Mouse (Mus musculus): ENCODE measurements around the gene Phf21a. TPM values are rescaled to one million over a fixed set of nuclear protein-coding genes. Genes with fewer than 3 reads are reported as not detected.

Phf21a gene
- polyA plus RNA-seq, 1 experiment from 2014 or later = 20.2 TPM

- Histone ChIP-seq H3K27me3 (ENCODE audit: control insufficient read depth, insufficient read depth, low read length) (no peaks in the 10 kb centered on the region), H3K36me3 (ENCODE audit: control insufficient read depth, insufficient read depth, low read length) (no peaks in the 10 kb centered on the region), H3K9me3 (ENCODE audit: control insufficient read depth, low read length) (no peaks in the 10 kb centered on the region), H3K4me2 (ENCODE audit: low read length) (no peak overlapping the region), H3K4me3 (ENCODE audit: control insufficient read depth in 1 of 2, insufficient read depth in 1 of 2, low read depth in 1 of 2, low read length in 2 of 2) (no peak overlapping the region), H3K27ac (replicated peaks in 1 of 2; ENCODE audit: control insufficient read depth in 1 of 2, insufficient read depth in 1 of 2, low read depth in 2 of 2, low read length in 2 of 2) (no peak overlapping the region), H3K9ac (ENCODE audit: low read length) (no peak overlapping the region), H3K4me1 (ENCODE audit: control insufficient read depth in 2 of 2, insufficient read depth in 2 of 2, low read length in 2 of 2) (peaks cover 0 to 7% of the 10 kb centered on the region in 2 experiments; a peak in 2 of 4 replicates)
- WGBS = 2% methylated on average over 6 of the region's 6 CpGs
- no peak for ATAC-seq (ENCODE audit: insufficient number of reproducible peaks, insufficient read depth, low FRiP score, low read depth)
Observed at GRCm38 (mm10) chr2:92296402-92296801, 203.5 kb downstream of the Phf21a start.

GRCm38 (mm10) chr2:92299896-92300295 lies 207.0 kb downstream of the Phf21a start:
- Histone ChIP-seq H3K27ac (replicated peaks in 1 of 2; ENCODE audit: control insufficient read depth in 1 of 2, insufficient read depth in 1 of 2, low read depth in 2 of 2, low read length in 2 of 2) (no peak overlapping the region), H3K36me3 (ENCODE audit: control insufficient read depth, insufficient read depth, low read length) (no peaks in the 10 kb centered on the region), H3K9me3 (ENCODE audit: control insufficient read depth, low read length) (no peaks in the 10 kb centered on the region), H3K4me2 (ENCODE audit: low read length) (no peak overlapping the region), H3K4me1 (ENCODE audit: control insufficient read depth in 2 of 2, insufficient read depth in 2 of 2, low read length in 2 of 2) (peaks cover 0 to 7% of the 10 kb centered on the region in 2 experiments; a peak in 2 of 4 replicates), H3K9ac (ENCODE audit: low read length) (no peak overlapping the region), H3K27me3 (ENCODE audit: control insufficient read depth, insufficient read depth, low read length) (no peaks in the 10 kb centered on the region), H3K4me3 (ENCODE audit: control insufficient read depth in 1 of 2, insufficient read depth in 1 of 2, low read depth in 1 of 2, low read length in 2 of 2) (no peak overlapping the region)
- ATAC-seq (ENCODE audit: insufficient number of reproducible peaks, insufficient read depth, low FRiP score, low read depth) = no peak
- WGBS = 61% methylated on average over 10 of the region's 10 CpGs

- Histone ChIP-seq H3K4me2 (ENCODE audit: low read length) (no peak overlapping the region), H3K36me3 (ENCODE audit: control insufficient read depth, insufficient read depth, low read length) (no peaks in the 10 kb centered on the region), H3K4me3 (ENCODE audit: control insufficient read depth in 1 of 2, insufficient read depth in 1 of 2, low read depth in 1 of 2, low read length in 2 of 2) (no peak overlapping the region), H3K9me3 (ENCODE audit: control insufficient read depth, low read length) (no peaks in the 10 kb centered on the region), H3K27me3 (ENCODE audit: control insufficient read depth, insufficient read depth, low read length) (no peaks in the 10 kb centered on the region), H3K4me1 (ENCODE audit: control insufficient read depth in 2 of 2, insufficient read depth in 2 of 2, low read length in 2 of 2) (peaks cover 0 to 9% of the 10 kb centered on the region in 2 experiments; a peak in 2 of 4 replicates), H3K9ac (ENCODE audit: low read length) (no peak overlapping the region), H3K27ac (replicated peaks in 1 of 2; ENCODE audit: control insufficient read depth in 1 of 2, insufficient read depth in 1 of 2, low read depth in 2 of 2, low read length in 2 of 2) (no peak overlapping the region)
- no peak for ATAC-seq (ENCODE audit: insufficient number of reproducible peaks, insufficient read depth, low FRiP score, low read depth)
- WGBS = 67% methylated on average over 5 of the region's 5 CpGs
Observed at GRCm38 (mm10) chr2:92301849-92302607, 209.1 kb downstream of the Phf21a start.

DNA sequence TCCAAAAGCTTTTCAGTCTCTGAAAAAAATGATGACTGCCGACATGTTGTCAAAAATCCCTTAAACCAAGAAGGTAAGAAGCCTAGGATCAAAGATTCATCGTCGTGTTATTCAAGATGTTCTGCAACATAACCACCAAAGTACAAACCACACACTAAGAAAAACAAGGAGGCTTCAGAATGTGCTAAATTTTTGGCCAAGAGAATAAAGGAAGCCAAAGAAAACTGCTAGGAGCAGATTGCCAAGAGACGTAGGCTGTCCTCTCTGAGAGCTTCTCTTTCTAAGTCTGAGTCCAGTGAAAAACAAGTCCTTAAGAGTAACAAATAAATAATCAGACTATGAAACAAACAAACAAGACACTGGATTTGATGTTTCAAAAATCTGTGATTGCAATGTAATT lies 219.6 kb downstream of the Phf21a start:
- Histone ChIP-seq H3K27ac (replicated peaks in 1 of 2; ENCODE audit: control insufficient read depth in 1 of 2, insufficient read depth in 1 of 2, low read depth in 2 of 2, low read length in 2 of 2) (no peak overlapping the region), H3K36me3 (ENCODE audit: control insufficient read depth, insufficient read depth, low read length) (no peaks in the 10 kb centered on the region), H3K27me3 (ENCODE audit: control insufficient read depth, insufficient read depth, low read length) (no peaks in the 10 kb centered on the region), H3K4me1 (ENCODE audit: control insufficient read depth in 2 of 2, insufficient read depth in 2 of 2, low read length in 2 of 2) (no peaks in the 10 kb centered on the region; a peak in 1 of 4 replicates), H3K9me3 (ENCODE audit: control insufficient read depth, low read length) (no peaks in the 10 kb centered on the region), H3K4me2 (ENCODE audit: low read length) (no peak overlapping the region), H3K4me3 (ENCODE audit: control insufficient read depth in 1 of 2, insufficient read depth in 1 of 2, low read depth in 1 of 2, low read length in 2 of 2) (no peak overlapping the region), H3K9ac (ENCODE audit: low read length) (no peak overlapping the region)
- WGBS = 89% methylated on average over 4 of the region's 4 CpGs
- no peak for ATAC-seq (ENCODE audit: insufficient number of reproducible peaks, insufficient read depth, low FRiP score, low read depth)

DNA sequence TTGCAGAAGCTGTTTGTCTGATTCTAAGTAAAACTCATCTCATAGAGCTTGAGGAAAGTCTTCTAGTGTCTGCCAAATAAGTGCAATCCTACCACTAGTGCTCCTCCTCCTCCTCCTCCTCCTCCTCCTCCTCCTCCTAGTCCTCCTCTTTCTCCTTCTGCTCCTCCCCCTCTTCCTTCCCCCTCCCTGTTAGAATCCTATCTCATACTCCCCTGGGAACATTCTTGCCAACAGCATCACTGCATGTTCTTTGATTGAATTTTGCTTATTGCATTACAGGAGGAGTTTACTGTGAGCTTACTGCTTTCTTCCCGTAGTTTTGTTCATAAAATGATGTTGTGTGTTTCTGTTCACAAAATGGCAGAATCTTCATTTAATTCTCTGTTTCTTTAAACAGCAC lies 221.1 kb downstream of the Phf21a start:
- H3K27ac ChIP-seq (replicated peaks in 1 of 2; ENCODE audit: control insufficient read depth in 1 of 2, insufficient read depth in 1 of 2, low read depth in 2 of 2, low read length in 2 of 2) = no peak overlapping the region
- H3K9ac ChIP-seq (ENCODE audit: low read length) = no peak overlapping the region
- H3K27me3 ChIP-seq (ENCODE audit: control insufficient read depth, insufficient read depth, low read length) = no peaks in the 10 kb centered on the region
- H3K9me3 ChIP-seq (ENCODE audit: control insufficient read depth, low read length) = no peaks in the 10 kb centered on the region
- no peak for ATAC-seq (ENCODE audit: insufficient number of reproducible peaks, insufficient read depth, low FRiP score, low read depth)
- H3K4me1 ChIP-seq (ENCODE audit: control insufficient read depth in 2 of 2, insufficient read depth in 2 of 2, low read length in 2 of 2) = no peaks in the 10 kb centered on the region; a peak in 1 of 4 replicates
- WGBS = 84% methylated on average over 1 of the region's 1 CpGs
- no peak overlapping the region for H3K4me3 ChIP-seq (ENCODE audit: control insufficient read depth in 1 of 2, insufficient read depth in 1 of 2, low read depth in 1 of 2, low read length in 2 of 2)
- no peaks in the 10 kb centered on the region for H3K36me3 ChIP-seq (ENCODE audit: control insufficient read depth, insufficient read depth, low read length)
- no peak overlapping the region for H3K4me2 ChIP-seq (ENCODE audit: low read length)

DNA sequence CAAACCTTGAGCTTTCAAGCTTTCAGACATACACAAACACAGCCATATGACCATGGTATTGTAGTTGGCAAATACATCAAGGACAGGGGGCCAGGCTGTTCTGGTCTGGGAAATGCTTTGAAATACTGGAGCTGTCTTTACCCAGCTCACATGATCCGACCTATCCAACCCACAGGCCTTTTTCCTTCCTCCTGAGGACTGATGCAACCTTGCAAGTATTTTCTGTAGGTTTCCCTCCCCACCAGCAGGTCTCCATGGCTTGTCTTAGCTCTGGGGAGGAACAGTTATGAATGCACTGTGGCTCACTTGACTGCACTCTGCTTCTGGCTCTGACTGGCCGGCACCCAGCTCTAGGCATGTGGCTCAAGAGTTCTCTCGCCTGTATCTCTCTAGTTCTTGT lies 223.7 kb downstream of the Phf21a start:
- no peak for ATAC-seq (ENCODE audit: insufficient number of reproducible peaks, insufficient read depth, low FRiP score, low read depth)
- no peak overlapping the region for H3K4me3 ChIP-seq (ENCODE audit: control insufficient read depth in 1 of 2, insufficient read depth in 1 of 2, low read depth in 1 of 2, low read length in 2 of 2)
- no peak overlapping the region for H3K4me2 ChIP-seq (ENCODE audit: low read length)
- H3K9me3 ChIP-seq (ENCODE audit: control insufficient read depth, low read length) = no peaks in the 10 kb centered on the region
- 33% methylated on average over 3 of the region's 3 CpGs for WGBS
- no peaks in the 10 kb centered on the region; a peak in 1 of 4 replicates for H3K4me1 ChIP-seq (ENCODE audit: control insufficient read depth in 2 of 2, insufficient read depth in 2 of 2, low read length in 2 of 2)
- H3K9ac ChIP-seq (ENCODE audit: low read length) = no peak overlapping the region
- H3K27me3 ChIP-seq (ENCODE audit: control insufficient read depth, insufficient read depth, low read length) = no peaks in the 10 kb centered on the region
- H3K27ac ChIP-seq (replicated peaks in 1 of 2; ENCODE audit: control insufficient read depth in 1 of 2, insufficient read depth in 1 of 2, low read depth in 2 of 2, low read length in 2 of 2) = no peak overlapping the region
- H3K36me3 ChIP-seq (ENCODE audit: control insufficient read depth, insufficient read depth, low read length) = peaks cover 7% of the 10 kb centered on the region

GRCm38 (mm10) chr2:92317228-92317627 lies 224.3 kb downstream of the Phf21a start:
- H3K4me2 ChIP-seq (ENCODE audit: low read length) = no peak overlapping the region
- H3K4me1 ChIP-seq (ENCODE audit: control insufficient read depth in 2 of 2, insufficient read depth in 2 of 2, low read length in 2 of 2) = no peaks in the 10 kb centered on the region; a peak in 1 of 4 replicates
- 79% methylated on average over 5 of the region's 5 CpGs for WGBS
- no peaks in the 10 kb centered on the region for H3K27me3 ChIP-seq (ENCODE audit: control insufficient read depth, insufficient read depth, low read length)
- H3K4me3 ChIP-seq (ENCODE audit: control insufficient read depth in 1 of 2, insufficient read depth in 1 of 2, low read depth in 1 of 2, low read length in 2 of 2) = no peak overlapping the region
- no peaks in the 10 kb centered on the region for H3K9me3 ChIP-seq (ENCODE audit: control insufficient read depth, low read length)
- peaks cover 13% of the 10 kb centered on the region for H3K36me3 ChIP-seq (ENCODE audit: control insufficient read depth, insufficient read depth, low read length)
- H3K9ac ChIP-seq (ENCODE audit: low read length) = no peak overlapping the region
- no peak overlapping the region for H3K27ac ChIP-seq (replicated peaks in 1 of 2; ENCODE audit: control insufficient read depth in 1 of 2, insufficient read depth in 1 of 2, low read depth in 2 of 2, low read length in 2 of 2)
- no peak for ATAC-seq (ENCODE audit: insufficient number of reproducible peaks, insufficient read depth, low FRiP score, low read depth)

DNA sequence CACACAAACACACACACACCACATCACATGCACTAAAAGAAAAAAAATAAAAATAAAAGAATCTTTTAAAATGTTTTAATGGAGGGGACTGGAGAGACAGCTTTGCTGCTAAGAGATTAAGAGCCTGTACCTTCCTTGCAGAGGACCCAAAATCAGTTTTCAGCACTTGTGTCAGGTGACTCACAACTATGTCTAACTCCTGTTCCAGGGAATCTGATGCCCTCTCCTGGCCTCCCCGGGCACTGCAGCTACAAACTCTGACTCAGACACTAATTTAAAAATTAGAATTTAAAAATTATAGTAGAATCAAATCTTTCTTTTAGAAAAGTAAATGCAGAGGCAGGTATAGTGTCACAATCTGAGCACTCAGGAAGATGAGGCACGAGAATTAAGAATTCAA lies 229.8 kb downstream of the Phf21a start:
- 94% methylated on average over 2 of the region's 2 CpGs for WGBS
- Histone ChIP-seq H3K4me1 (ENCODE audit: control insufficient read depth in 2 of 2, insufficient read depth in 2 of 2, low read length in 2 of 2) (no peaks in the 10 kb centered on the region), H3K27me3 (ENCODE audit: control insufficient read depth, insufficient read depth, low read length) (no peaks in the 10 kb centered on the region), H3K9ac (ENCODE audit: low read length) (no peak overlapping the region), H3K9me3 (ENCODE audit: control insufficient read depth, low read length) (no peaks in the 10 kb centered on the region), H3K4me2 (ENCODE audit: low read length) (no peak overlapping the region), H3K27ac (replicated peaks in 1 of 2; ENCODE audit: control insufficient read depth in 1 of 2, insufficient read depth in 1 of 2, low read depth in 2 of 2, low read length in 2 of 2) (no peak overlapping the region), H3K4me3 (ENCODE audit: control insufficient read depth in 1 of 2, insufficient read depth in 1 of 2, low read depth in 1 of 2, low read length in 2 of 2) (no peak overlapping the region), H3K36me3 (ENCODE audit: control insufficient read depth, insufficient read depth, low read length) (peaks cover 48% of the 10 kb centered on the region)
- no peak for ATAC-seq (ENCODE audit: insufficient number of reproducible peaks, insufficient read depth, low FRiP score, low read depth)

Measured in heart, embryonic 14.5 days (tissue).